Mouse (Mus musculus) neural tube, embryonic 15.5 days (tissue): Measurements from ENCODE around the gene Il2rg. TPM values are rescaled to one million over a fixed set of nuclear protein-coding genes. Genes with fewer than 3 reads are reported as not detected.

Experiments
- ATAC-seq: fragments of 200-750 bp; cut with Nextera tagmentation; 2 replicates; pipeline ENCODE4 v1.8.0; 2017; ENCODE audit warnings: mild to moderate bottlenecking, moderate TSS enrichment, moderate library complexity; ENCODE audit not compliant: low FRiP score
- H3K27ac ChIP-seq: fragments of 300-500 bp; sonication (generic); replicated peaks from 2 replicates; pipeline ENCODE4 v1.5.1; 2015; ENCODE audit warnings: mild to moderate bottlenecking, inconsistent platforms
- H3K27me3 ChIP-seq: fragments of 300-500 bp; sonication (generic); replicated peaks from 2 replicates; pipeline ENCODE4 v1.6.1; 2015; ENCODE audit warnings: inconsistent platforms
- H3K36me3 ChIP-seq: fragments of 300-500 bp; sonication (generic); 2 replicates; pipeline ENCODE4 v1.6.1; 2015; ENCODE audit warnings: inconsistent platforms
- H3K4me1 ChIP-seq: fragments of 300-500 bp; sonication (generic); 2 replicates; pipeline ENCODE4 v1.6.1; 2015; ENCODE audit warnings: inconsistent platforms
- H3K4me2 ChIP-seq: fragments of 300-500 bp; sonication (generic); 2 replicates; pipeline ENCODE4 v1.6.1; 2015; ENCODE audit warnings: inconsistent platforms, mild to moderate bottlenecking, moderate library complexity
- H3K4me3 ChIP-seq: fragments of 300-500 bp; sonication (generic); replicated peaks from 2 replicates; pipeline ENCODE4 v1.5.1; 2015; ENCODE audit warnings: mild to moderate bottlenecking, inconsistent platforms
- H3K9ac ChIP-seq: fragments of 300-500 bp; sonication (generic); replicated peaks from 2 replicates; pipeline ENCODE4 v1.6.1; 2015; ENCODE audit warnings: mild to moderate bottlenecking, inconsistent platforms
- H3K9me3 ChIP-seq: fragments of 300-500 bp; sonication (generic); replicated peaks from 2 replicates; pipeline ENCODE4 v1.6.1; 2016; ENCODE audit warnings: inconsistent platforms
- WGBS: fragments of 180-500 bp; shearing (Covaris S2); methylation state at CpG from one replicate; pipeline ENCODE4 v1.1.7; 2015; ENCODE audit warnings: mixed read lengths; 5-methylcytosine and 5-hydroxymethylcytosine counted together
- polyA plus RNA-seq: library from polyadenylated mRNA; unstranded; fragments of >200 nt; fragmentation: Nextera tagmentation; extraction: Ambion mirVana; gene quantifications from 2 replicates; pipeline ENCODE4 v1.2.1, GENCODE M21; 2015

The Il2rg gene
- polyA plus RNA-seq, 1 experiment from 2014 or later, result 6.1 TPM

GRCm38 (mm10) chrX:101254740-101255139, 13.3 kb downstream of the Il2rg start:
- 16% methylated on average over 26 of the region's 26 CpGs for WGBS
- no peaks in the 10 kb centered on the region for H3K27me3 ChIP-seq
- H3K4me1 ChIP-seq, result peaks cover 11% of the 10 kb centered on the region; the same call in 1 of the 2 replicates
- H3K27ac ChIP-seq, result no peak overlapping the region
- H3K9ac ChIP-seq, result peak overlapping the region; percentile 46
- ATAC-seq, result peak; percentile 45; the same call in 1 of the 2 replicates
- H3K9me3 ChIP-seq, result no peaks in the 10 kb centered on the region
- peak overlapping the region; percentile 52 for H3K4me3 ChIP-seq
- no peaks in the 10 kb centered on the region for H3K36me3 ChIP-seq
- peak overlapping the region; percentile 75 for H3K4me2 ChIP-seq

GRCm38 (mm10) chrX:101253952-101254729, 13.9 kb downstream of the Il2rg start, which contains the start of gene Foxo4:
TSS of gene Foxo4 (plus strand) at chrX:101254528.
- no peaks in the 10 kb centered on the region for H3K9me3 ChIP-seq
- 21% methylated on average over 47 of the region's 47 CpGs for WGBS
- peak; percentile 95 for ATAC-seq
- no peak within 1 kb of the TSS for H3K27ac ChIP-seq
- H3K4me2 ChIP-seq, result peak within 1 kb of the TSS; percentile 75
- peak within 1 kb of the TSS; percentile 52 for H3K4me3 ChIP-seq
- H3K9ac ChIP-seq, result peak within 1 kb of the TSS; percentile 46
- H3K36me3 ChIP-seq, result no peaks in the 10 kb centered on the region
- no peaks in the 10 kb centered on the region for H3K27me3 ChIP-seq
- H3K4me1 ChIP-seq, result peaks cover 11% of the 10 kb centered on the region; the same call in 1 of the 2 replicates

GRCm38 (mm10) chrX:101245011-101245410, 23.0 kb downstream of the Il2rg start:
- Histone ChIP-seq H3K27ac (no peak overlapping the region), H3K9ac (no peak overlapping the region), H3K27me3 (no peaks in the 10 kb centered on the region), H3K4me2 (no peak overlapping the region), H3K4me1 (no peaks in the 10 kb centered on the region), H3K36me3 (no peaks in the 10 kb centered on the region), H3K9me3 (no peaks in the 10 kb centered on the region), H3K4me3 (no peak overlapping the region)
- no peak for ATAC-seq
- 25% methylated on average over 1 of the region's 1 CpGs for WGBS

- Histone ChIP-seq H3K27ac (peak overlapping the region; percentile 77), H3K4me1 (peaks cover 8% of the 10 kb centered on the region; the same call in 1 of the 2 replicates), H3K9me3 (no peaks in the 10 kb centered on the region), H3K4me3 (peak overlapping the region; percentile 59), H3K36me3 (no peaks in the 10 kb centered on the region), H3K4me2 (peak overlapping the region; percentile 52), H3K9ac (no peak overlapping the region), H3K27me3 (peaks cover 3% of the 10 kb centered on the region; the same call in 1 of the 2 replicates)
- WGBS, result 31% methylated on average over 7 of the region's 7 CpGs
- ATAC-seq, result peak; percentile 62; the same call in 1 of the 2 replicates
Measured at GRCm38 (mm10) chrX:101222796-101223162, 45.3 kb downstream of the Il2rg start.

- Histone ChIP-seq H3K27ac (peak within 1 kb of the TSS; percentile 86), H3K9ac (peak within 1 kb of the TSS; percentile 53), H3K9me3 (no peaks in the 10 kb centered on the region), H3K36me3 (no peaks in the 10 kb centered on the region), H3K4me1 (peaks cover 8% of the 10 kb centered on the region; the same call in 1 of the 2 replicates), H3K4me3 (peak within 1 kb of the TSS; percentile 59), H3K4me2 (peak within 1 kb of the TSS; percentile 59), H3K27me3 (peaks cover 3% of the 10 kb centered on the region; the same call in 1 of the 2 replicates)
- WGBS, result 20% methylated on average over 54 of the region's 55 CpGs
- peak; percentile 97 for ATAC-seq
Measured at GRCm38 (mm10) chrX:101221834-101222795, 45.9 kb downstream of the Il2rg start, which contains the start of gene Snx12. TSS of gene Snx12 (minus strand) at chrX:101222563.

Other genes with a start within 250 kb of the Il2rg start
- 0.04 TPM in 1 of 2 replicates, not detected in the other for gene Tex11, start 208.6 kb downstream of the Il2rg start, polyA plus RNA-seq
- 5.0 and 5.6 TPM in 2 replicates for gene Slc7a3, start 182.2 kb downstream of the Il2rg start, polyA plus RNA-seq
- 42.2 and 48.0 TPM in 2 replicates for gene Snx12, start 45.7 kb downstream of the Il2rg start, polyA plus RNA-seq
- gene Foxo4, start 13.7 kb downstream of the Il2rg start, polyA plus RNA-seq, result 0.88 and 1.0 TPM in 2 replicates
- gene Gm614, start 4.3 kb downstream of the Il2rg start, polyA plus RNA-seq, result not detected in 2 replicates
- not detected in 2 replicates for gene Gm20489, start 768 bp upstream of the Il2rg start, polyA plus RNA-seq
- gene Med12, start 5.8 kb upstream of the Il2rg start, polyA plus RNA-seq, result 21.9 and 23.7 TPM in 2 replicates
- 72.1 and 77.2 TPM in 2 replicates for gene Nlgn3, start 30.9 kb upstream of the Il2rg start, polyA plus RNA-seq
- gene Gjb1, start 108.1 kb upstream of the Il2rg start, polyA plus RNA-seq, result 1.8 and 4.6 TPM in 2 replicates
- 72.3 and 83.4 TPM in 2 replicates for gene Zmym3, start 152.6 kb upstream of the Il2rg start, polyA plus RNA-seq
- 242 and 291 TPM in 2 replicates for gene Nono, start 161.1 kb upstream of the Il2rg start, polyA plus RNA-seq
- gene Itgb1bp2, start 180.8 kb upstream of the Il2rg start, polyA plus RNA-seq, result 4.4 and 8.8 TPM in 2 replicates